Mouse (Mus musculus): ENCODE results near the gene Ttyh2.
A peak's percentile ranks its signal among the peaks of the same experiment; 100 is the strongest.

Gene Ttyh2

GRCm38 (mm10) chr11:114714526-114714925 lies 39.3 kb downstream of the Ttyh2 start:
- no peak for DNase-seq

GRCm38 (mm10) chr11:114715531-114715930 lies 40.3 kb downstream of the Ttyh2 start:
- no peak for DNase-seq

- no peak for DNase-seq
Observed at GRCm38 (mm10) chr11:114720535-114720934, 45.3 kb downstream of the Ttyh2 start.

GRCm38 (mm10) chr11:114722438-114722837 lies 47.2 kb downstream of the Ttyh2 start:
- DNase-seq, result no peak

- no peak for DNase-seq
Observed at GRCm38 (mm10) chr11:114723030-114723429, 47.8 kb downstream of the Ttyh2 start.

- DNase-seq, result no peak
Observed at GRCm38 (mm10) chr11:114724787-114725590, 49.8 kb downstream of the Ttyh2 start.

- DNase-seq, result no peak
Observed at GRCm38 (mm10) chr11:114726965-114727825, 52.0 kb downstream of the Ttyh2 start, which contains the start of gene Dnaic2. TSS of gene Dnaic2 (plus strand) at chr11:114727408.

- DNase-seq, result no peak
Observed at GRCm38 (mm10) chr11:114727826-114728186, 52.6 kb downstream of the Ttyh2 start.

- DNase-seq, result no peak
Observed at GRCm38 (mm10) chr11:114728333-114728732, 53.1 kb downstream of the Ttyh2 start.

GRCm38 (mm10) chr11:114729832-114730363 lies 54.7 kb downstream of the Ttyh2 start:
- no peak for DNase-seq

GRCm38 (mm10) chr11:114731711-114732110 lies 56.5 kb downstream of the Ttyh2 start:
- no peak for DNase-seq

- no peak for DNase-seq
Observed at GRCm38 (mm10) chr11:114732890-114733289, 57.7 kb downstream of the Ttyh2 start.

- no peak for DNase-seq
Observed at GRCm38 (mm10) chr11:114736111-114736510, 60.9 kb downstream of the Ttyh2 start.

GRCm38 (mm10) chr11:114736913-114737624 lies 61.8 kb downstream of the Ttyh2 start:
- no peak for DNase-seq

- DNase-seq, result no peak
Observed at GRCm38 (mm10) chr11:114740598-114740997, 65.4 kb downstream of the Ttyh2 start.

GRCm38 (mm10) chr11:114741451-114741850 lies 66.2 kb downstream of the Ttyh2 start:
- DNase-seq, result no peak

GRCm38 (mm10) chr11:114745134-114745533 lies 69.9 kb downstream of the Ttyh2 start:
- peak; percentile 45 to 52 for DNase-seq

GRCm38 (mm10) chr11:114747564-114748138 lies 72.4 kb downstream of the Ttyh2 start:
- no peak for DNase-seq

GRCm38 (mm10) chr11:114764820-114765818 lies 89.9 kb downstream of the Ttyh2 start, which contains the start of gene Kif19a:
TSS of gene Kif19a (plus strand) at chr11:114765388.
- peak in 1 of 2 experiments; percentile 6 for DNase-seq

GRCm38 (mm10) chr11:114769911-114770310 lies 94.7 kb downstream of the Ttyh2 start:
- DNase-seq, result no peak
